19 mouse cellular contexts compared by ENCODE assay signal in the genomic region with DNA sequence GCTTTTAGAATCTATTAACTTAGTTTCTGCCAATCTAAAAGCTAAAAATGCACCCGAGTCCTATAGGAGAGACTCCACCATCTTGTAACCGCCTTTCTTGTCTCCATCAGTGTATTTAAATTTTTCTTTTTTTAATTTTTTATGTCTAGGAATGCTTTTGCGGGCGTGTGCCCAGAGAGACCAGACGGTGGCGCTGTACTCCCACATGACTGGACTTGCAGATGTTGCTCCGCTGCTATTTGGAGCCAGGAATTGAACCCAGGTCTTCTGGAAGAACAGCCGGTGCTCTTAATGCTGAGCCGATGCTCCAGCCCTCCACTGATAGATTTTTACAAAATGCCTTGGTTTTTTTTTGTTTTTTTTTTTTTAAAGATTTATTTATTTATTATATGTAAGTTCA. TPM values are rescaled to one million over a fixed set of nuclear protein-coding genes. Genes with fewer than 3 reads are reported as not detected.
A peak's percentile ranks its signal among the peaks of the same experiment; 100 is the strongest.
DNase-seq lines count a peak whose midpoint lies in the region; ATAC-seq and TF ChIP-seq lines count a peak whose summit lies in the region.
"Had no signal": no experiment of that assay in that cellular context is flagged by ENCODE, and none has a peak within 500 bp of the region (broad histone marks: within the 10 kb centered on the region; RNA-seq: fewer than 3 reads in every experiment).

No protein-coding gene starts in this region.

- H3K9ac ChIP-seq in heart, adult 2 months (ENCODE audit: low read depth, low read length) = no peak overlapping the region
- no peak overlapping the region for H3K9ac ChIP-seq in heart, embryonic 12.5 days
- no peak overlapping the region for H3K9ac ChIP-seq in liver, adult 2 months (ENCODE audit: low read depth, low read length)
- H3K9ac ChIP-seq in liver, embryonic 11.5 days (ENCODE audit: low read depth, low read length) = no peak overlapping the region
- H3K9ac ChIP-seq: forebrain, embryonic 13.5 days; hindbrain, embryonic 12.5 days; liver, embryonic 13.5 days; midbrain, embryonic 12.5 days; neural tube, embryonic 13.5 days had no signal

- H3K4me3 ChIP-seq in heart, adult 2 months = no peak overlapping the region
- H3K4me3 ChIP-seq in heart, embryonic 12.5 days = no peak overlapping the region
- no peak overlapping the region for H3K4me3 ChIP-seq in liver, adult 2 months (ENCODE audit: insufficient read depth, low read depth, low read length)
- no peak overlapping the region for H3K4me3 ChIP-seq in liver, embryonic 11.5 days (ENCODE audit: low read depth, low read length)
- H3K4me3 ChIP-seq in E14TG2a.4 (replicated peaks; ENCODE audit: low read length) = no peak overlapping the region
- H3K4me3 ChIP-seq in cerebellum, adult 2 months (replicated peaks; ENCODE audit: insufficient read depth, low read depth, low read length) = no peak overlapping the region
- H3K4me3 ChIP-seq: forebrain, embryonic 13.5 days; hindbrain, embryonic 12.5 days; liver, embryonic 13.5 days; midbrain, embryonic 12.5 days; neural tube, embryonic 13.5 days had no signal

- no peaks in the 10 kb centered on the region for H3K79me2 ChIP-seq in heart, adult 2 months (replicated peaks; ENCODE audit: control insufficient read depth, insufficient read depth, low read length)
- H3K79me2 ChIP-seq in liver, adult 2 months (ENCODE audit: control insufficient read depth, insufficient read depth, low read length) = peaks cover 10% of the 10 kb centered on the region; the same call in 1 of the 2 replicates

- no peak for TF ChIP-seq POLR2A in heart, adult 2 months (IDR thresholded peaks at IDR 0.05; ENCODE audit: insufficient read depth, low read depth, low read length)
- TF ChIP-seq POLR2A in liver, adult 2 months (IDR thresholded peaks at IDR 0.05; ENCODE audit: extremely low read depth, insufficient read depth, low read length) = no peak
- TF ChIP-seq POLR2A in brain, embryonic 14.5 days (IDR thresholded peaks at IDR 0.05; ENCODE audit: borderline replicate concordance, extremely low read depth, insufficient read depth, insufficient read length, poor library complexity, severe bottlenecking) = no peak
- TF ChIP-seq POLR2A in cerebellum, adult 2 months (IDR thresholded peaks at IDR 0.05; ENCODE audit: borderline replicate concordance, insufficient read depth, low read length) = no peak

- WGBS in heart, adult 2 months = 91% methylated on average over 9 of the region's 9 CpGs
- 91% methylated on average over 9 of the region's 9 CpGs for WGBS in heart, embryonic 12.5 days
- WGBS in liver, adult 2 months = 95% methylated on average over 9 of the region's 9 CpGs
- 90% methylated on average over 9 of the region's 9 CpGs for WGBS in liver, embryonic 11.5 days
- 96% methylated on average over 9 of the region's 9 CpGs for WGBS in cerebellum, adult 2 months

- H3K27ac ChIP-seq in heart, adult 2 months = no peak overlapping the region
- no peak overlapping the region for H3K27ac ChIP-seq in heart, embryonic 12.5 days (ENCODE audit: poor library complexity, severe bottlenecking)
- H3K27ac ChIP-seq in liver, adult 2 months (replicated peaks; ENCODE audit: insufficient read depth, low read depth, low read length) = no peak overlapping the region
- H3K27ac ChIP-seq in liver, embryonic 11.5 days (ENCODE audit: low read depth, low read length) = no peak overlapping the region
- no peak overlapping the region for H3K27ac ChIP-seq in cerebellum, adult 2 months (ENCODE audit: insufficient read depth, low read length)
- H3K27ac ChIP-seq: forebrain, embryonic 13.5 days; hindbrain, embryonic 12.5 days; liver, embryonic 13.5 days; midbrain, embryonic 12.5 days; neural tube, embryonic 13.5 days had no signal

- intact Hi-C loops in heart, adult 2 months (cut with DNase I) = loop anchor here (5.0 kb wide), 1 partner anchor 164 kb away; no protein-coding TSS in a partner anchor

- peaks cover 5% of the 10 kb centered on the region for H3K4me1 ChIP-seq in heart, adult 2 months (ENCODE audit: control insufficient read depth, insufficient read depth, low read length)
- peaks cover 23% of the 10 kb centered on the region for H3K4me1 ChIP-seq in heart, embryonic 12.5 days (replicated peaks)
- H3K4me1 ChIP-seq in liver, adult 2 months (ENCODE audit: control insufficient read depth, insufficient read depth, low read length) = peaks cover 11% of the 10 kb centered on the region
- H3K4me1 ChIP-seq in liver, embryonic 11.5 days (replicated peaks; ENCODE audit: control insufficient read depth, insufficient read depth, low read length) = peaks cover 12% of the 10 kb centered on the region
- peaks cover 42% of the 10 kb centered on the region for H3K4me1 ChIP-seq in E14TG2a.4 (replicated peaks; ENCODE audit: low read depth, low read length)
- peaks cover 13% of the 10 kb centered on the region; the same call in 1 of the 2 replicates for H3K4me1 ChIP-seq in cerebellum, adult 2 months (ENCODE audit: control insufficient read depth, insufficient read depth, low read length)

- H3K4me2 ChIP-seq in heart, embryonic 12.5 days = no peak overlapping the region
- H3K4me2 ChIP-seq in liver, embryonic 11.5 days = no peak overlapping the region
- H3K4me2 ChIP-seq: forebrain, embryonic 13.5 days; heart, embryonic 11.5 days; hindbrain, embryonic 12.5 days; liver, embryonic 13.5 days; midbrain, embryonic 12.5 days; neural tube, embryonic 13.5 days had no signal

- H3K27me3 ChIP-seq in heart, adult 2 months (ENCODE audit: control insufficient read depth, insufficient read depth, low read length) = no peaks in the 10 kb centered on the region
- peaks cover 10% of the 10 kb centered on the region; the same call in 1 of the 2 replicates for H3K27me3 ChIP-seq in heart, embryonic 12.5 days (replicated peaks)
- no peaks in the 10 kb centered on the region for H3K27me3 ChIP-seq in liver, adult 2 months (ENCODE audit: control insufficient read depth, insufficient read depth, low read length)
- H3K27me3 ChIP-seq in liver, embryonic 11.5 days (replicated peaks; ENCODE audit: control insufficient read depth, insufficient read depth, low read length) = no peaks in the 10 kb centered on the region
- no peaks in the 10 kb centered on the region for H3K27me3 ChIP-seq in E14TG2a.4 (ENCODE audit: insufficient read depth, low read length)
- H3K27me3 ChIP-seq in cerebellum, adult 2 months (ENCODE audit: control insufficient read depth, insufficient read depth, low read length) = no peaks in the 10 kb centered on the region

- TF ChIP-seq EP300 in heart, adult 2 months (IDR thresholded peaks at IDR 0.05; ENCODE audit: insufficient read depth, low read depth, low read length) = no peak

- H3K9me3 ChIP-seq in heart, embryonic 12.5 days (replicated peaks) = no peaks in the 10 kb centered on the region
- H3K9me3 ChIP-seq in liver, embryonic 11.5 days (ENCODE audit: control insufficient read depth, low read length) = no peaks in the 10 kb centered on the region
- peaks cover 12% of the 10 kb centered on the region for H3K9me3 ChIP-seq in E14TG2a.4 (ENCODE audit: low read length)
- H3K9me3 ChIP-seq: forebrain, embryonic 13.5 days; hindbrain, embryonic 12.5 days; liver, embryonic 13.5 days; midbrain, embryonic 12.5 days; neural tube, embryonic 13.5 days had no signal

- peak; percentile 33 for TF ChIP-seq CTCF in heart, adult 2 months (IDR thresholded peaks at IDR 0.05)
- TF ChIP-seq CTCF in liver, adult 2 months (IDR thresholded peaks at IDR 0.05; ENCODE audit: low read depth, low read length) = 0 out of 2 replicates have a peak, but pooled peaks have one; percentile 29
- TF ChIP-seq CTCF in E14TG2a.4 (conservative IDR thresholded peaks at IDR 0.05; ENCODE audit: low read length) = peak; percentile 42
- TF ChIP-seq CTCF in brain, embryonic 14.5 days (IDR thresholded peaks at IDR 0.05; ENCODE audit: borderline replicate concordance, extremely low read depth, insufficient read depth, insufficient read length) = peak; percentile 8; the same call in 1 of the 2 replicates
- no peak for TF ChIP-seq CTCF in cerebellum, adult 2 months (IDR thresholded peaks at IDR 0.05; ENCODE audit: borderline replicate concordance, insufficient read depth, low read depth, low read length)

- no peak for ATAC-seq in heart, embryonic 12.5 days (ENCODE audit: insufficient number of reproducible peaks, low FRiP score)
- ATAC-seq in liver, embryonic 11.5 days (replicated peaks; ENCODE audit: low FRiP score) = no peak
- ATAC-seq: forebrain, embryonic 13.5 days had no signal

- H3K36me3 ChIP-seq in heart, adult 2 months (ENCODE audit: control insufficient read depth, insufficient read depth, low read length) = no peaks in the 10 kb centered on the region
- peaks cover 10% of the 10 kb centered on the region for H3K36me3 ChIP-seq in heart, embryonic 12.5 days
- no peaks in the 10 kb centered on the region; the same call in 1 of the 2 replicates for H3K36me3 ChIP-seq in liver, adult 2 months (ENCODE audit: control insufficient read depth, insufficient read depth, low read length)
- H3K36me3 ChIP-seq in liver, embryonic 11.5 days (ENCODE audit: control insufficient read depth, insufficient read depth, low read length) = peaks cover 5% of the 10 kb centered on the region; the same call in 1 of the 2 replicates
- peaks cover 15% of the 10 kb centered on the region for H3K36me3 ChIP-seq in E14TG2a.4 (ENCODE audit: insufficient read depth, low read length)

- DNase-seq in heart, adult 2 months = no peak
- no peak for DNase-seq in liver, adult 2 months (ENCODE audit: extremely low read depth, low read depth, low spot score)
- DNase-seq in liver, embryonic 11.5 days (ENCODE audit: low spot score) = no peak
- no peak for DNase-seq in brain, embryonic 14.5 days (ENCODE audit: low read depth)
- no peak for DNase-seq in right cerebral cortex, postnatal 25 days
- DNase-seq in cerebellum, adult 2 months = no peak
- DNase-seq: cerebellum, adult 9-11 months; heart, postnatal 14 days; left cerebral cortex, postnatal 4 days; liver, embryonic 13.5 days; spleen, adult 18-20 months; thymus, postnatal 36 days had no signal

RNA-seq across cellular contexts. Expression of gene Sec14l1, which starts 41.5 kb away (rescaled TPM):
- total RNA-seq in heart, adult 2 months (2021) = 10 to 100 TPM; 65.4 to 89.5 TPM
- polyA plus RNA-seq in heart, adult 2 months (2012; rRNA removed) = 71.5 and 83.9 TPM in 2 replicates
- 53.4 and 56.6 TPM in 2 replicates for polyA plus RNA-seq in heart, embryonic 12.5 days (2016; fragmentation: Nextera tagmentation; extraction: Ambion mirVana)
- 4.6 and 6.0 TPM in 2 replicates for total RNA-seq in liver, adult 2 months (2014; rRNA removed)
- polyA plus RNA-seq in liver, adult 2 months (2012; rRNA removed) = 6.7 and 8.2 TPM in 2 replicates
- 20.9 and 22.8 TPM in 2 replicates for polyA plus RNA-seq in liver, embryonic 11.5 days (2014; fragmentation: Nextera tagmentation; extraction: Ambion mirVana)
- polyA plus RNA-seq in brain, embryonic 14.5 days (2012; rRNA removed) = 77.4 and 90.5 TPM in 2 replicates
- polyA plus RNA-seq in cerebellum, adult 2 months (2012; rRNA removed) = 124 and 137 TPM in 2 replicates
